Mouse (Mus musculus): ENCODE measurements around the gene Antxr2.

Gene Antxr2

DNA sequence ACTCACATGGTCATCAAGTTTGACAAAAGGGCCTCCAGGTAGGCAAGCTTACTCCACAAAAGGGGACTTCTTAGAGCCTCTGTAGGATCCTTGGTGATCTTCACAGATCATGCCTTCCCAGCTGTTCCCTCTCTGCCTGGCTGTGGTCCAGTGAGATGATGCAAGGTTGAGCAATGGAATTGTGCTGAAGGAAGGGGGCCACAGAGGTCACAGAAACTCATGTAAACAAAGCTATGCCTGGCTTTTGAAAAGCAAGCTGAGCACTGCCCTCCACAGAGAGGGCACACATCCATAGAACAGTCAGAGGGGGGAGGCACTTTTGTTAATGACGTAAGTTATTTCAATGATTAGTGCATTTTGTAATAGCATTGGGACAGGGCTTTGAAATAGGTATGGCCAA lies 196.1 kb downstream of the Antxr2 start:
- DNase-seq (ENCODE audit: low spot score), result no peak

Data from c-Kit-positive CD71-positive TER-119-positive erythroid progenitor cells, embryonic 14.5 days (primary cell).